Mouse (Mus musculus): ENCODE results near the gene Ifitm5. TPM values are rescaled to one million over a fixed set of nuclear protein-coding genes. Genes with fewer than 3 reads are reported as not detected.

Gene Ifitm5
- polyA plus RNA-seq, 1 experiment from 2014 or later, result 2.3 TPM

DNA sequence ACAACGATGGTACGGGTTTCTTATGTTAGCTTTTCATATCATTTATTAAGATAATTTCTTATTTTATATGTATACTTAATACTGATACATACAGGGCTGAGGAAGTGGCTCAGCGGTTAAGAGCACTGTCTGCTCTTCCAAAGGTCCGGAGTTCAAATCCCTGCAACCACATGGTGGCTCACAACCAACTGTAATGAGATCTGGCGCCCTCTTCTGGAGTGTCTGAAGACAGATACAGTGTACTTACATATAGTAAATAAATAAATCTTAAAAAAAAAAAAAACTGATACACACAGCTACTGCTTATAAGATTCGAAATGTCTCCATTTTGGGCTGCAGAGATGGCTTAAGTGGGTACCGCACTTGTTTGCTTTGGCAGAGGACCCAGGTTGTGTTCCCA is 42.4 kb downstream of the Ifitm5 start:
- WGBS, result 83% methylated on average over 7 of the region's 7 CpGs
- no peaks in the 10 kb centered on the region for H3K27me3 ChIP-seq (replicated peaks; ENCODE audit: control insufficient read depth, insufficient read depth, low read length)
- ATAC-seq (replicated peaks; ENCODE audit: low FRiP score, low TSS enrichment, low read depth) (no peak), DNase-seq (ENCODE audit: low spot score) (no peak)
- H3K9me3 ChIP-seq (ENCODE audit: control insufficient read depth, low read length), result no peaks in the 10 kb centered on the region
- H3K4me2 ChIP-seq (ENCODE audit: low read length), result no peak overlapping the region
- no peaks in the 10 kb centered on the region for H3K4me1 ChIP-seq (replicated peaks; ENCODE audit: control insufficient read depth, insufficient read depth, low read length)
- no peaks in the 10 kb centered on the region for H3K36me3 ChIP-seq (ENCODE audit: control insufficient read depth, insufficient read depth, low read length)
- H3K9ac ChIP-seq (ENCODE audit: low read length), result no peak overlapping the region
- H3K27ac ChIP-seq (ENCODE audit: low read depth), result no peak overlapping the region
- H3K4me3 ChIP-seq (ENCODE audit: low read depth, low read length), result no peak overlapping the region

DNA sequence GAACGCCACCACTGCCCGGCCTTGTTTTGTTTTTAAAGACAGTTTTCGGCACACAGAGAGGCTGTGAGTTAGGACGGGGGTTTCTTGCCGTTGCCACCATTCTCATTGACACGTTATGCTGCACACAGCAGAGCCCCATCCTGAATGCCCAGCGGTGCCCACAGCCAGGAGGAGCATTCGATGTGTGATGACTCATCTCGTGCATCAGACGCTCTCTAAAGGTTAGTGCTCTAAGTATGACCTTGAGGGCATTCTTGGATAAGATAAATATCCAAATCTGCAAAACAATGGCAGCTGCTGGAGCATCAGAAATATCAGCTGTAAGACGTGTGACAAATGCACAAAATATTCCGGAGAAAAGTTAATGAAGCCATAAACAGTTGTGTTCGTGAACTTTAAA is 43.0 kb downstream of the Ifitm5 start:
- no peak for DNase-seq (ENCODE audit: low spot score)
- Histone ChIP-seq H3K4me3 (ENCODE audit: low read depth, low read length) (no peak overlapping the region), H3K27me3 (replicated peaks; ENCODE audit: control insufficient read depth, insufficient read depth, low read length) (no peaks in the 10 kb centered on the region), H3K27ac (ENCODE audit: low read depth) (no peak overlapping the region), H3K9me3 (ENCODE audit: control insufficient read depth, low read length) (no peaks in the 10 kb centered on the region), H3K36me3 (ENCODE audit: control insufficient read depth, insufficient read depth, low read length) (no peaks in the 10 kb centered on the region), H3K9ac (ENCODE audit: low read length) (no peak overlapping the region), H3K4me1 (replicated peaks; ENCODE audit: control insufficient read depth, insufficient read depth, low read length) (no peaks in the 10 kb centered on the region), H3K4me2 (ENCODE audit: low read length) (no peak overlapping the region)
- no peak for ATAC-seq (replicated peaks; ENCODE audit: low FRiP score, low TSS enrichment, low read depth)
- WGBS, result 77% methylated on average over 13 of the region's 13 CpGs

DNA sequence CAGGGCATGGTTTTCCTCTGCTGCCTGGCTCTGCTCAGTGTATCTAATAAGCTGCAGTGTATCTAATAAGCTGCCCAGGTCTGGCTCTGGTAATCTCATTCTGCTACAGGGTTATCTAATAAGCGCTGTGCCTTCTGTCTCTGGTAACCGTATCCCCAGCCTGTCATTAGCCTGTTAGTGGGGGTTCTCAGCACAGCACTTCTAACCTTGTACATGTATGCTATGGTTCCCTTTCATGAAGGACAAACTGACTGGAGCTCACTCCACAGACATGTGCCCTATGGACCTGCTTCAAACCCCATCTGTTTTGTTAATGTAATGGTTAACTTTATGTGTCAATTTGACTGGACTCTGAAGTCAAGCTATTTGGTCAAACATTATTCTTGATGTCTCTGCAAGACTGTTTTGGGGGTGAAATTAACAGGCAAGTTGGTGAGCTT is 44.4 kb downstream of the Ifitm5 start:
- DNase-seq (ENCODE audit: low spot score), result no peak
- H3K9ac ChIP-seq (ENCODE audit: low read length), result no peak overlapping the region
- 76% methylated on average over 2 of the region's 2 CpGs for WGBS
- no peak for ATAC-seq (replicated peaks; ENCODE audit: low FRiP score, low TSS enrichment, low read depth)
- no peaks in the 10 kb centered on the region for H3K9me3 ChIP-seq (ENCODE audit: control insufficient read depth, low read length)
- no peaks in the 10 kb centered on the region for H3K27me3 ChIP-seq (replicated peaks; ENCODE audit: control insufficient read depth, insufficient read depth, low read length)
- no peak overlapping the region for H3K4me3 ChIP-seq (ENCODE audit: low read depth, low read length)
- no peak overlapping the region for H3K4me2 ChIP-seq (ENCODE audit: low read length)
- H3K36me3 ChIP-seq (ENCODE audit: control insufficient read depth, insufficient read depth, low read length), result no peaks in the 10 kb centered on the region
- H3K4me1 ChIP-seq (replicated peaks; ENCODE audit: control insufficient read depth, insufficient read depth, low read length), result no peaks in the 10 kb centered on the region
- H3K27ac ChIP-seq (ENCODE audit: low read depth), result no peak overlapping the region

DNA sequence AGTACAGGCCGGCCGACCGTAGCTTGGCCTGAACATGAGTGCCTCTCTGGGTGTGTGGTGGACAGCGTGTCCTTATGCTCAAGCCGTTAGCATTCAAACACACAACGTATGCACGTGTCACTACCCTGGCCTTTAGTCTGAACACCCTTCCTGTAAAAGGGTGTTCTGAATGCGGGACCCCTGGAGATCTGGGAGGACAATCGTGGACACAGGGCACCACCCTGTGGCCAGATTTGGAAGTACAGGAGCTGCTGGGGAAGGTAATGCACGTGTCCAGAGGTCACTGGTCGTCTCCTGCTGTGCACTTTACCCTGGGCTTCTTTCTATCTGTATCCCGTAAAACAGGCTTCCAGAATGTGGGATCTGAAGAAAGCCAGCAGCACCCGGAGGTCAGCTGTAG is 46.9 kb downstream of the Ifitm5 start:
- H3K4me1 ChIP-seq (replicated peaks; ENCODE audit: control insufficient read depth, insufficient read depth, low read length), result no peaks in the 10 kb centered on the region
- H3K9ac ChIP-seq (ENCODE audit: low read length), result no peak overlapping the region
- H3K9me3 ChIP-seq (ENCODE audit: control insufficient read depth, low read length), result no peaks in the 10 kb centered on the region
- no peak overlapping the region for H3K4me3 ChIP-seq (ENCODE audit: low read depth, low read length)
- H3K27me3 ChIP-seq (replicated peaks; ENCODE audit: control insufficient read depth, insufficient read depth, low read length), result no peaks in the 10 kb centered on the region
- H3K27ac ChIP-seq (ENCODE audit: low read depth), result no peak overlapping the region
- ATAC-seq (replicated peaks; ENCODE audit: low FRiP score, low TSS enrichment, low read depth), result peak; percentile 45; the same call in 1 of the 2 replicates
- peak; percentile 95 for DNase-seq (ENCODE audit: low spot score)
- H3K4me2 ChIP-seq (ENCODE audit: low read length), result no peak overlapping the region
- peaks cover 13% of the 10 kb centered on the region for H3K36me3 ChIP-seq (ENCODE audit: control insufficient read depth, insufficient read depth, low read length)
- WGBS, result 26% methylated on average over 13 of the region's 13 CpGs

DNA sequence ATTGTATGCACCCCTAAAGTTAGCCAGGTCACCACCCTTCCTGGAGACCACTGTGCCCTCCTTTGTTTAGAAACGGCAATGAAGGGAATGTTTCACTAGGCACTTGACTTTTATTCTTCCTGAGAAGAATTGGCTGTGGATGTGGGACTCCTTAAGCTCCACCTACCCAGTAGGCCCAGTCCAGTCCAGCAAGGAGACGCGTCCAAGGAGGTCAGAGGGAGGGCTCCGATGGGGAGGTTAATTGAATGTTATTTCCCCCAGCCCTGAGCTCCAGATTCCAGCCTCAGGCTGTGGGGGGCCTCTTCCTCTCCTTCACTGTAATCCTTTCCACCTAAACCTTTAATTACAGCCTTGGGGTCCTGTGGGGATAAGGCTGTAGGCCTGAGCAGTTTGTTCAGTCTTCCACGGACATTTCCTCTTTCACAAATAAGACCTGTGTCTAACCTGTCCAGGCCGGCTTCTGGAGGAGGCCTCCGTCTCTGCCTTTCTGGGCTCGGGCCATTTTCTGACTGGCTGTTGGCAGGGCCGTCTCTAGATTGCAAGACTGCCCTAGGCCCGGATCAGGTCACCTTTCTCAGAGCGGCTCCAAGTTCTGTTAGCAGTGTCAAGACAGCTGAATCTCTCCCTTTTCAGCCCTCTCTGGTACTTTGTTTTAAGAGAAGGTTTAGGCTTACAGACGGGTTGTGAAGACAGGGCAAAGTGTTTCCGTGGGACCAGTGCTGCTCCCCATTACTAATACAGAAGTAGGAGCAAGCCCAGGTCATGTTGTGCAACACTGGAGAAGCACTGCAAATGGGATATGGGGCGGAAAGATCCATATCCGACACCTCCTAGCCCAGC is 47.8 kb downstream of the Ifitm5 start:
- no peak for ATAC-seq (replicated peaks; ENCODE audit: low FRiP score, low TSS enrichment, low read depth)

DNA sequence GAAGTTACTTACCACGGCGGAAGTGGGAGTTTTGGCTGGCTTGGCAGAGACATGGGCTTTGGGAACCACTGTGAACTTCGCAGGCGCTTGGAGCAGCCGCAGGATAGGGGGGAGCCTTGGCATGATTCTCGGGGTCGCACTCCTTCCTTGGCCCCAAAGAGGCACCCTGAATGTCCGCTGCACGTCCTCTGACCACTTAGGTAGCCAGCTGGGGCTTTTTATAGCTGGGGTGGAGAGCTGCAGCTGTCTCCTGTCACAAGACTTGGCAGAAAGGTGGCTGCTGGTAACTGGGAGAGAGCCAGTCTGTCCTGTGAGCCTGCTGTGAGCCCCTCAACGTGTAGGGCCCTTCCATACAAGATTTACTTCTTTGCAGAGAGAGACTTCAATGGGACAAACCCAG is 49.9 kb downstream of the Ifitm5 start, which contains the start of gene Cox8b:
Gene Cox8b (minus strand): TSS at position 227 of the 400 bp plus-strand sequence.
- H3K27me3 ChIP-seq (replicated peaks; ENCODE audit: control insufficient read depth, insufficient read depth, low read length), result no peaks in the 10 kb centered on the region
- DNase-seq (ENCODE audit: low spot score), result no peak
- WGBS, result 63% methylated on average over 10 of the region's 10 CpGs
- no peak for ATAC-seq (replicated peaks; ENCODE audit: low FRiP score, low TSS enrichment, low read depth)
- H3K27ac ChIP-seq (ENCODE audit: low read depth), result no peak within 1 kb of the TSS
- no peak within 1 kb of the TSS for H3K4me3 ChIP-seq (ENCODE audit: low read depth, low read length)
- H3K9ac ChIP-seq (ENCODE audit: low read length), result no peak within 1 kb of the TSS
- H3K4me2 ChIP-seq (ENCODE audit: low read length), result no peak within 1 kb of the TSS
- H3K36me3 ChIP-seq (ENCODE audit: control insufficient read depth, insufficient read depth, low read length), result peaks cover 41% of the 10 kb centered on the region
- H3K9me3 ChIP-seq (ENCODE audit: control insufficient read depth, low read length), result no peaks in the 10 kb centered on the region
- no peaks in the 10 kb centered on the region for H3K4me1 ChIP-seq (replicated peaks; ENCODE audit: control insufficient read depth, insufficient read depth, low read length)

More for the DNA sequence above, 47.8 kb downstream of the Ifitm5 start:
- no peak overlapping the region for H3K4me2 ChIP-seq (ENCODE audit: low read length)
- WGBS, result 79% methylated on average over 15 of the region's 15 CpGs
- H3K27ac ChIP-seq (ENCODE audit: low read depth), result no peak overlapping the region
- no peak for DNase-seq (ENCODE audit: low spot score)
- no peak overlapping the region for H3K9ac ChIP-seq (ENCODE audit: low read length)
- no peaks in the 10 kb centered on the region for H3K9me3 ChIP-seq (ENCODE audit: control insufficient read depth, low read length)
- H3K27me3 ChIP-seq (replicated peaks; ENCODE audit: control insufficient read depth, insufficient read depth, low read length), result no peaks in the 10 kb centered on the region
- no peak overlapping the region for H3K4me3 ChIP-seq (ENCODE audit: low read depth, low read length)
- no peaks in the 10 kb centered on the region for H3K4me1 ChIP-seq (replicated peaks; ENCODE audit: control insufficient read depth, insufficient read depth, low read length)
- peaks cover 22% of the 10 kb centered on the region for H3K36me3 ChIP-seq (ENCODE audit: control insufficient read depth, insufficient read depth, low read length)

DNA sequence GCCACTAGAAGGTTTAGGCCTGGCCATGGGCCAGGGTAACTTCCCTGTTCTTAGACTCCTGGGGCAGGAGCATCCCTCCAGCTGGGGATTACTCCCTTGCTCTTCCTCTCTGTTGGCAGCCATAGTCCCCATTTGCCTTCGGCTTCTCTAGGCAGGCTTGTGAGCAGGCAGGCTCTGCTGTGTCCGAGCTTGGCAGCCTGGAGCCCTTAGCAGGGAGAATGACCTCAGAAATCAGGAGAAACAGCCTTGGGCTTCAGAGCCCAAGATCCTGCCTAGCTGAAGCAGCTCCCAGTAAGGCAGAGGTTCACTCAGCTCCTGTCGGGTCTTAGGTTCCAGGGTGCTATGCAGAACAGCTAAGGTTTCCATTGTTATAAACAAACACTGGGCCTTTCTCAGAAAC is 51.0 kb downstream of the Ifitm5 start:
- WGBS, result 72% methylated on average over 3 of the region's 3 CpGs
- ATAC-seq (replicated peaks; ENCODE audit: low FRiP score, low TSS enrichment, low read depth), result no peak
- Histone ChIP-seq H3K27ac (ENCODE audit: low read depth) (no peak overlapping the region), H3K4me1 (replicated peaks; ENCODE audit: control insufficient read depth, insufficient read depth, low read length) (no peaks in the 10 kb centered on the region), H3K27me3 (replicated peaks; ENCODE audit: control insufficient read depth, insufficient read depth, low read length) (no peaks in the 10 kb centered on the region), H3K36me3 (ENCODE audit: control insufficient read depth, insufficient read depth, low read length) (peaks cover 51% of the 10 kb centered on the region), H3K9me3 (ENCODE audit: control insufficient read depth, low read length) (no peaks in the 10 kb centered on the region), H3K4me2 (ENCODE audit: low read length) (no peak overlapping the region), H3K9ac (ENCODE audit: low read length) (no peak overlapping the region), H3K4me3 (ENCODE audit: low read depth, low read length) (no peak overlapping the region)
- no peak for DNase-seq (ENCODE audit: low spot score)

All from intestine, embryonic 14.5 days (tissue).